ENCODE assay signal across 17 mouse cellular contexts in genomic region chr5:30655526-30656195, GRCm38 (mm10). TPM values are rescaled to one million over a fixed set of nuclear protein-coding genes. Genes with fewer than 3 reads are reported as not detected.
"Had no signal": no experiment of that assay in that cellular context is flagged by ENCODE, and none has a peak within 500 bp of the region (broad histone marks: within the 10 kb centered on the region; RNA-seq: fewer than 3 reads in every experiment).

No protein-coding gene starts in this region.

- H3K4me1 ChIP-seq: midbrain, embryonic 13.5 days; midbrain, embryonic 15.5 days; neural tube, embryonic 12.5 days; stomach, embryonic 15.5 days had no signal

- H3K4me3 ChIP-seq: midbrain, embryonic 13.5 days; midbrain, embryonic 15.5 days; neural tube, embryonic 12.5 days; stomach, embryonic 15.5 days had no signal

- ATAC-seq: midbrain, embryonic 13.5 days; midbrain, embryonic 15.5 days had no signal

- DNase-seq: lung, adult 18-20 months; lung, embryonic 14.5 days; lung, postnatal 10 days; lung, postnatal 4 days; right cerebral cortex, postnatal 14 days; thymus, adult 2 months; thymus, postnatal 25 days; thymus, postnatal 4 days had no signal

- H3K4me2 ChIP-seq: lung, embryonic 14.5 days; midbrain, embryonic 11.5 days; midbrain, embryonic 13.5 days; midbrain, embryonic 15.5 days; neural tube, embryonic 12.5 days; stomach, embryonic 15.5 days had no signal

- H3K27ac ChIP-seq: liver, embryonic 14.5 days; midbrain, embryonic 13.5 days; midbrain, embryonic 15.5 days; neural tube, embryonic 12.5 days; stomach, embryonic 15.5 days; stomach, postnatal 0 days had no signal

- H3K27me3 ChIP-seq: midbrain, embryonic 13.5 days; midbrain, embryonic 15.5 days; neural tube, embryonic 12.5 days; stomach, embryonic 15.5 days had no signal

- H3K9ac ChIP-seq: liver, embryonic 14.5 days; lung, embryonic 14.5 days; midbrain, embryonic 13.5 days; midbrain, embryonic 15.5 days; neural tube, embryonic 12.5 days; stomach, embryonic 15.5 days had no signal

- H3K9me3 ChIP-seq: midbrain, embryonic 13.5 days; midbrain, embryonic 15.5 days; neural tube, embryonic 12.5 days; stomach, embryonic 15.5 days had no signal

RNA-seq across cellular contexts. Expression of gene Dpysl5, which starts 55.7 kb away (rescaled TPM):
- total RNA-seq: megakaryocyte progenitor cell, adult 5-6 weeks; neutrophil, adult 5-6 weeks had no signal
